Mouse (Mus musculus) midbrain, embryonic 15.5 days (tissue): ENCODE data around the gene Phf11b. TPM values are rescaled to one million over a fixed set of nuclear protein-coding genes. Genes with fewer than 3 reads are reported as not detected.
"Not testable (repeated sequence)": the region's sequence is repeated elsewhere in the genome, so short reads cannot be mapped to it uniquely, and the experiment has no call there.

Experiments used
- ATAC-seq: fragments of 200-750 bp; cut with Nextera tagmentation; replicated peaks from 2 replicates; pipeline ENCODE4 v1.8.0; 2017; ENCODE audit warnings: moderate TSS enrichment
- H3K27ac ChIP-seq: fragments of 300-500 bp; sonication (generic); 2 replicates; pipeline ENCODE4 v1.5.1; 2015; ENCODE audit warnings: mild to moderate bottlenecking, inconsistent platforms
- H3K27me3 ChIP-seq: fragments of 300-500 bp; sonication (generic); replicated peaks from 2 replicates; pipeline ENCODE4 v1.6.1; 2015; ENCODE audit warnings: inconsistent platforms
- H3K36me3 ChIP-seq: fragments of 300-500 bp; sonication (generic); replicated peaks from 2 replicates; pipeline ENCODE4 v1.6.1; 2015; ENCODE audit warnings: inconsistent platforms
- H3K4me1 ChIP-seq: fragments of 300-500 bp; sonication (generic); 2 replicates; pipeline ENCODE4 v1.6.1; 2015; ENCODE audit warnings: inconsistent platforms
- H3K4me2 ChIP-seq: fragments of 300-500 bp; sonication (generic); 2 replicates; pipeline ENCODE4 v1.6.1; 2015; ENCODE audit warnings: inconsistent platforms, mild to moderate bottlenecking, moderate library complexity
- H3K4me3 ChIP-seq: fragments of 300-500 bp; sonication (generic); 2 replicates; pipeline ENCODE4 v1.5.1; 2015; ENCODE audit warnings: mild to moderate bottlenecking, inconsistent platforms
- H3K9ac ChIP-seq: fragments of 300-500 bp; sonication (generic); 2 replicates; pipeline ENCODE4 v1.6.1; 2015; ENCODE audit warnings: mild to moderate bottlenecking, inconsistent platforms
- H3K9me3 ChIP-seq: fragments of 300-500 bp; sonication (generic); 2 replicates; pipeline ENCODE4 v1.6.1; 2016; ENCODE audit warnings: inconsistent platforms
- WGBS: fragments of 180-500 bp; shearing (Covaris S2); methylation state at CpG from one replicate; pipeline ENCODE4 v1.1.7; 2015; ENCODE audit warnings: mixed read lengths; 5-methylcytosine and 5-hydroxymethylcytosine counted together
- polyA plus RNA-seq: library from polyadenylated mRNA; unstranded; fragments of >200 nt; fragmentation: Nextera tagmentation; extraction: Ambion mirVana; gene quantifications from 2 replicates; pipeline ENCODE4 v1.2.1, GENCODE M21; 2015

The Phf11b gene
- polyA plus RNA-seq, 1 experiment from 2014 or later = not detected

DNA sequence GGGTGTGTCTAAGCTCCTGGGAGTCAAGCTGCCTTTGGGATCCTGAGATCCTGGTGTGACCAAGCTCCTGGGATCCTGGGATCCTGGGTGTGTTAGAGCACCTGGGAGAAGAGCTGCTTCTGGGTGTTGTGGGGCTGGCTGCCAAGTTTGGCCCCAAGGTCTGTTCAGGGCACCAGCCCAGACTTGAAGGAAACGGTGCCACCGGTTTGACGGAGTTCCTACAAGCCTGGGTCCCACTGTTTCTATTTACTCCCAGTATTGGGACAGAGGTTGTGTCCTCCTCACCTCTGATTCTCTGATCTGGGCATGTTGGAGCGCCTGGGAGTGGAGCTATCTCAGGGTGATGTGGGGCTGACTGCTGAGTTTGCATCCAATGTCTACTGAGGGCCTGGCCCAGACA lies 66.2 kb downstream of the Phf11b start:
- H3K36me3 ChIP-seq, ATAC-seq, H3K9me3 ChIP-seq, H3K4me1 ChIP-seq, H3K4me3 ChIP-seq, H3K27me3 ChIP-seq, H3K4me2 ChIP-seq, H3K27ac ChIP-seq, H3K9ac ChIP-seq: not testable (repeated sequence)
- 90% methylated on average over 4 of the region's 4 CpGs for WGBS

Other genes with a start within 250 kb of the Phf11b start
- gene 1700129C05Rik, start 198.5 kb downstream of the Phf11b start, polyA plus RNA-seq = not detected in 2 replicates
- not detected in 2 replicates for gene Gm5142, start 162.6 kb downstream of the Phf11b start, polyA plus RNA-seq
- 60.9 and 63.7 TPM in 2 replicates for gene Rcbtb1, start 140.1 kb downstream of the Phf11b start, polyA plus RNA-seq
- not detected in 2 replicates for gene Gm6904, start 81.1 kb downstream of the Phf11b start, polyA plus RNA-seq
- 0.22 TPM in 1 of 2 replicates, not detected in the other for gene Phf11a, start 43.8 kb downstream of the Phf11b start, polyA plus RNA-seq
- 0.50 and 0.60 TPM in 2 replicates for gene Phf11d, start 24.1 kb upstream of the Phf11b start, polyA plus RNA-seq
- gene Phf11c, start 54.0 kb upstream of the Phf11b start, polyA plus RNA-seq = 0.23 and 0.37 TPM in 2 replicates
- 6.5 TPM in 2 replicates for gene Setdb2, start 99.5 kb upstream of the Phf11b start, polyA plus RNA-seq
- gene Cab39l, start 99.6 kb upstream of the Phf11b start, polyA plus RNA-seq = 19.0 and 19.8 TPM in 2 replicates